Mouse (Mus musculus): ENCODE data around the gene Gcgr.

GRCm38 (mm10) chr11:120507611-120508289, 22.7 kb upstream of the Gcgr start:
- TF ChIP-seq CTCF (IDR thresholded peaks at IDR 0.05; ENCODE audit: control insufficient read depth, insufficient read depth, insufficient read length) (no peak), MAX (IDR thresholded peaks at IDR 0.05) (no peak), USF1 (IDR thresholded peaks at IDR 0.05; ENCODE audit: low read depth) (no peak), FOSL1 (IDR thresholded peaks at IDR 0.05; ENCODE audit: insufficient read depth, low read length, poor library complexity, severe bottlenecking) (no peak)
